Mouse (Mus musculus) layer of hippocampus, postnatal 14 days (tissue): ENCODE data around the gene Coro2b. TPM values are rescaled to one million over a fixed set of nuclear protein-coding genes. Genes with fewer than 3 reads are reported as not detected.

ENCODE experiments used
- DNase-seq, 2 experiments: peaks; one replicate each; pipeline ENCODE4 v3.0.0; 2021 to 2022; ENCODE audit warnings: low spot score in 2 of 2, mixed read lengths in 1 of 2
- total RNA-seq, 2 experiments: library from RNA; stranded (reverse); gene quantifications; 2 replicates each; pipeline ENCODE4 v1.2.3; 2021

Gene Coro2b
- total RNA-seq, 2 experiments from 2014 or later: 188 to 193 TPM

- peak; percentile 86 to 91 for DNase-seq
These were observed 3.9 kb upstream of the Coro2b start for GRCm38 (mm10) chr9:62540736-62541135.

GRCm38 (mm10) chr9:62540166-62540565 lies 3.3 kb upstream of the Coro2b start:
- no peak for DNase-seq

GRCm38 (mm10) chr9:62539251-62539711 lies 2.4 kb upstream of the Coro2b start:
- DNase-seq: peak in 1 of 2 experiments; percentile 55

- DNase-seq: no peak
These were observed 1.1 kb upstream of the Coro2b start for GRCm38 (mm10) chr9:62537941-62538340.

GRCm38 (mm10) chr9:62536119-62536654 lies 657 bp downstream of the Coro2b start:
- DNase-seq: peak; percentile 60 to 69

- DNase-seq: no peak
These were observed 1.3 kb downstream of the Coro2b start for GRCm38 (mm10) chr9:62535566-62535965.

- DNase-seq: no peak
These were observed 2.2 kb downstream of the Coro2b start for GRCm38 (mm10) chr9:62534691-62535090.

GRCm38 (mm10) chr9:62534158-62534557 lies 2.7 kb downstream of the Coro2b start:
- no peak for DNase-seq

GRCm38 (mm10) chr9:62532876-62533275 lies 4.0 kb downstream of the Coro2b start:
- no peak for DNase-seq

- peak; percentile 70 to 79 for DNase-seq
These were observed 5.2 kb downstream of the Coro2b start for GRCm38 (mm10) chr9:62531459-62532275.

GRCm38 (mm10) chr9:62528527-62528926 lies 8.3 kb downstream of the Coro2b start:
- DNase-seq: no peak

GRCm38 (mm10) chr9:62526858-62527257 lies 10.0 kb downstream of the Coro2b start:
- no peak for DNase-seq

- DNase-seq: peak in 1 of 2 experiments; percentile 86
These were observed 10.4 kb downstream of the Coro2b start for GRCm38 (mm10) chr9:62526451-62526850.

- DNase-seq: no peak
These were observed 12.0 kb downstream of the Coro2b start for GRCm38 (mm10) chr9:62524761-62525308.

GRCm38 (mm10) chr9:62522791-62523471 lies 13.9 kb downstream of the Coro2b start:
- DNase-seq: no peak

- no peak for DNase-seq
These were observed 14.6 kb downstream of the Coro2b start for GRCm38 (mm10) chr9:62522211-62522610.

- DNase-seq: no peak
These were observed 15.3 kb downstream of the Coro2b start for GRCm38 (mm10) chr9:62521541-62521940.

GRCm38 (mm10) chr9:62520933-62521332 lies 15.9 kb downstream of the Coro2b start:
- no peak for DNase-seq

- peak in 1 of 2 experiments; percentile 60 for DNase-seq
These were observed 16.9 kb downstream of the Coro2b start for GRCm38 (mm10) chr9:62519787-62520503.

- DNase-seq: no peak
These were observed 17.5 kb downstream of the Coro2b start for GRCm38 (mm10) chr9:62519334-62519733.

GRCm38 (mm10) chr9:62518572-62518971 lies 18.3 kb downstream of the Coro2b start:
- no peak for DNase-seq
